Mouse (Mus musculus): ENCODE data around the gene Tmem82. TPM values are rescaled to one million over a fixed set of nuclear protein-coding genes. Genes with fewer than 3 reads are reported as not detected.

Gene Tmem82
- polyA plus RNA-seq, 1 experiment from 2014 or later: 0.52 TPM

- Histone ChIP-seq H3K36me3 (ENCODE audit: control insufficient read depth, insufficient read depth, low read length) (no peaks in the 10 kb centered on the region), H3K4me2 (replicated peaks; ENCODE audit: low read depth, low read length) (no peak overlapping the region), H3K9me3 (ENCODE audit: control insufficient read depth, low read length) (no peaks in the 10 kb centered on the region), H3K4me1 (replicated peaks; ENCODE audit: control insufficient read depth, insufficient read depth, low read length) (no peaks in the 10 kb centered on the region), H3K27ac (ENCODE audit: low read depth, low read length) (no peak overlapping the region), H3K9ac (ENCODE audit: low read depth, low read length) (no peak overlapping the region), H3K4me3 (ENCODE audit: low read depth, low read length) (no peak overlapping the region), H3K27me3 (ENCODE audit: control insufficient read depth, insufficient read depth, low read length) (no peaks in the 10 kb centered on the region)
- DNase-seq (ENCODE audit: low spot score): no peak
- 86% methylated on average over 13 of the region's 13 CpGs for WGBS
- no peak for ATAC-seq (ENCODE audit: low FRiP score)
Measured at GRCm38 (mm10) chr4:141581051-141581450, 37.4 kb downstream of the Tmem82 start.

- no peak overlapping the region for H3K4me2 ChIP-seq (replicated peaks; ENCODE audit: low read depth, low read length)
- no peak for ATAC-seq (ENCODE audit: low FRiP score)
- no peaks in the 10 kb centered on the region for H3K36me3 ChIP-seq (ENCODE audit: control insufficient read depth, insufficient read depth, low read length)
- no peak overlapping the region for H3K9ac ChIP-seq (ENCODE audit: low read depth, low read length)
- H3K27me3 ChIP-seq (ENCODE audit: control insufficient read depth, insufficient read depth, low read length): no peaks in the 10 kb centered on the region
- H3K4me3 ChIP-seq (ENCODE audit: low read depth, low read length): no peak overlapping the region
- DNase-seq (ENCODE audit: low spot score): no peak
- no peak overlapping the region for H3K27ac ChIP-seq (ENCODE audit: low read depth, low read length)
- H3K9me3 ChIP-seq (ENCODE audit: control insufficient read depth, low read length): no peaks in the 10 kb centered on the region
- 86% methylated on average over 3 of the region's 3 CpGs for WGBS
- no peaks in the 10 kb centered on the region for H3K4me1 ChIP-seq (replicated peaks; ENCODE audit: control insufficient read depth, insufficient read depth, low read length)
Measured at GRCm38 (mm10) chr4:141578833-141579232, 39.6 kb downstream of the Tmem82 start.

DNA sequence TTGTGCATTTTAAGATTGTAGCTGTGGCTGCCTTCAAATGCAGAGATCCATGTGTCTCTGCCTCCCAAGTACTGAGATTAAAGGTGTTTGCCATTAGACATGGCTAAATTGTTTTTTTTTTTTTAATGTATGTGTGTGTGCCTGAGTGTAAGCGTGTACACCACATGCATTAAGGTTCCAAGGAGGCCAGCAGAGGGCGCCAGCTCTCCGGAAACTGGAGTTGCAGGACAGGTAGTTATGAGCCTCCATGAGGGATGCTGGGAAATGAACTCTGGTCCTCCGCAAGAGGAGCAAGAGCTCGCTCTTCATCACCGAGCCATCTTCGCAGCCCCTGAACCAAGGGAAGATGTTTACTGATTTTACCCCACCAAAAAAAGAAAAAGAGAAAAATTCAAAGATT lies 41.6 kb downstream of the Tmem82 start:
- no peaks in the 10 kb centered on the region for H3K4me1 ChIP-seq (replicated peaks; ENCODE audit: control insufficient read depth, insufficient read depth, low read length)
- no peak overlapping the region for H3K27ac ChIP-seq (ENCODE audit: low read depth, low read length)
- H3K4me2 ChIP-seq (replicated peaks; ENCODE audit: low read depth, low read length): no peak overlapping the region
- no peak overlapping the region for H3K4me3 ChIP-seq (ENCODE audit: low read depth, low read length)
- no peaks in the 10 kb centered on the region for H3K36me3 ChIP-seq (ENCODE audit: control insufficient read depth, insufficient read depth, low read length)
- no peaks in the 10 kb centered on the region for H3K27me3 ChIP-seq (ENCODE audit: control insufficient read depth, insufficient read depth, low read length)
- no peak for ATAC-seq (ENCODE audit: low FRiP score)
- no peak for DNase-seq (ENCODE audit: low spot score)
- no peak overlapping the region for H3K9ac ChIP-seq (ENCODE audit: low read depth, low read length)
- no peaks in the 10 kb centered on the region for H3K9me3 ChIP-seq (ENCODE audit: control insufficient read depth, low read length)
- WGBS: 93% methylated on average over 7 of the region's 7 CpGs

DNA sequence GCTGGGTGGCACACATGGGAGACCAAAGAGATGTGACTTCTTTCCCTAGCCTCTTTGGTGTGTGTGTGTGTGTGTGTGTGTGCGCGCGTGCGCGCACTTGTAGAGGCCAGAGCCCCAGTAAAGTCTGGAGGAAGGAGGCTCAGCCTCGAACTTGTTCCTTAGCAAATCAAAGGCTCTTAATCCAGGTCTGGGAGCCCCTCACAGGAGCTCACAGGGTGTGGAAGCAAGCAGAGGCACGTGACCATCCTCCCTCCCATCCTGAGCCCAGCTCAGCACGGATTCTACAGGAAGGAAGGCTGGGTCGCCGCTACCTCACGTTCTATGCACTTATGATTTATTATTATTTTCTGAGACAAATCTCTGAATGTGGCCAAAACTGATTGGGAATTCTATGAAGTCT lies 42.0 kb downstream of the Tmem82 start:
- Histone ChIP-seq H3K36me3 (ENCODE audit: control insufficient read depth, insufficient read depth, low read length) (no peaks in the 10 kb centered on the region), H3K27ac (ENCODE audit: low read depth, low read length) (no peak overlapping the region), H3K4me3 (ENCODE audit: low read depth, low read length) (no peak overlapping the region), H3K4me1 (replicated peaks; ENCODE audit: control insufficient read depth, insufficient read depth, low read length) (no peaks in the 10 kb centered on the region), H3K9ac (ENCODE audit: low read depth, low read length) (no peak overlapping the region), H3K4me2 (replicated peaks; ENCODE audit: low read depth, low read length) (no peak overlapping the region), H3K9me3 (ENCODE audit: control insufficient read depth, low read length) (no peaks in the 10 kb centered on the region), H3K27me3 (ENCODE audit: control insufficient read depth, insufficient read depth, low read length) (no peaks in the 10 kb centered on the region)
- DNase-seq (ENCODE audit: low spot score) (no peak), ATAC-seq (ENCODE audit: low FRiP score) (no peak)
- 78% methylated on average over 11 of the region's 11 CpGs for WGBS

DNA sequence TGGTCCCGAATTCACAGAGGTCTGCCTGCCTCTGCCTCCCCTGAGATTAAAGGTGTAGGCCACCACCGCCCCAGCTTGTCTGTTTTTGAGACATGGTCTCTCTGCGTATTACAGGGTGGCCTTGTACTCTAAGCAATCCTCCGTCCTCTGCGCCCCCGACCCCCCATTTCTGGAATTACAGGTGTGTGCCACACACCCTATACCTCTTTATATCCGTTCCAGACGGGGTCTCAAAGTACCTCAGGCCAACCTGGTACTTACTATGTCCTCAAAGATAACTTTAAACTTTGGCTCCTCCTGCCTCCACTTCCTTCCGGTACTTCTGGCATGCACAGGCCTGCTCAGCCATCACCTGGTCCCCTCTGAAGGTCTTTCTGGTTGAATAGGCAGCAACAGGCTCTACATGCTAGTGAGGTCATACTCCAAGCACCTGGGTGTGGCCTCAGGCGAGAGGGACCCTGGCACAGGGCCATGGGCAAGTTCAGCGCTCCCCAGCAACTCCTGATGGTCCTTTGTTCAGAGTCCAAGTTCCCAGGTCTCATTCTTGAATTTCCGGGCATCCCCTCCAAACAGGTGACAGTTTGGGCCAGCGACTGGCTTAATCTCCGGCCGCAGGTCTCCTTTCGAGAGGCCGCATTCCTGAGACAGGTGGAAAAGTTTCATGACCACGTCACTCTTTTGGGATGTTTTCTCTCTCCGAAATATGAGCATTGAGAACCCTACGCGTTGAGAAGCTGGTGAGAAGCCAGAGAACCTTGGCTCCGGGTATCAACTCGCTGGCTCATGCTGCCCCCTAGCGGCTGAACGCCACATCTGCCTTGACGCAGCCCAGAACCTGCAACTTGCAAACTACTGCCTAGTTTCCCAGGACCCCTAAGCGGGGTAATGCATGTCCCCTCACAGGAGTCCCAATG lies 43.4 kb downstream of the Tmem82 start:
- Histone ChIP-seq H3K36me3 (ENCODE audit: control insufficient read depth, insufficient read depth, low read length) (no peaks in the 10 kb centered on the region), H3K27me3 (ENCODE audit: control insufficient read depth, insufficient read depth, low read length) (no peaks in the 10 kb centered on the region), H3K4me3 (ENCODE audit: low read depth, low read length) (no peak overlapping the region), H3K4me2 (replicated peaks; ENCODE audit: low read depth, low read length) (no peak overlapping the region), H3K27ac (ENCODE audit: low read depth, low read length) (no peak overlapping the region), H3K9me3 (ENCODE audit: control insufficient read depth, low read length) (no peaks in the 10 kb centered on the region), H3K4me1 (replicated peaks; ENCODE audit: control insufficient read depth, insufficient read depth, low read length) (no peaks in the 10 kb centered on the region), H3K9ac (ENCODE audit: low read depth, low read length) (no peak overlapping the region)
- DNase-seq (ENCODE audit: low spot score) (peak; percentile 90), ATAC-seq (ENCODE audit: low FRiP score) (no peak)
- WGBS: 47% methylated on average over 27 of the region's 27 CpGs

DNA sequence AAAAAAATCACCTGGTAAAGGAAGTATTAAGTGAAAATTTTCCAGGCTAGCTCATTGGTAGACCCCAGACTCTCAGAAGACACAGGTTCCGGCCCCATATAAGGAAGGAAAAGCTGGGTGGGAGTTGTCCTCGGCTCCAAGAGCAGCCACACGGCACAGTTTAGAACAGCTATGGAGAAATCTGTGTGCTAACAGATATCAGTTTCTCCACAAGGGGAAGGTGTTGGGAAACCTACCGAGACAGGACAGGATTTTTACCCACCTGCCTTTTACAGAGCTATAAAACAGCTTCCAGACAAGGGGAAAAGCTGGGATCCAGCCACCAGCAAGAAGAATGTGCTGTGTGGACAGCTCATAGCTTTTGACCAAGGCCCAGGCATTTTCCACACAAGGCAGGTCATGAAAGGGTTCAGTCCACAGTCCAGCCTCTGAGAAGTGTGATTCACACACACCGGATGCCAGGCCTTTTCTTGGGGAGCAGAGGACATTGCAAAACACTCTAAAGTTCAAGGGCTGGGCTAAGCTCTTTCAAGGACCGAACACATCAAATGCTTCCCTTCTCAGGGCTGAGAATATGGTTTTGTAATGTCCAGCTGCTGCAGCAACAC lies 45.0 kb downstream of the Tmem82 start:
- H3K4me2 ChIP-seq (replicated peaks; ENCODE audit: low read depth, low read length): no peak overlapping the region
- no peak overlapping the region for H3K27ac ChIP-seq (ENCODE audit: low read depth, low read length)
- no peaks in the 10 kb centered on the region for H3K9me3 ChIP-seq (ENCODE audit: control insufficient read depth, low read length)
- DNase-seq (ENCODE audit: low spot score) (no peak), ATAC-seq (ENCODE audit: low FRiP score) (no peak)
- H3K9ac ChIP-seq (ENCODE audit: low read depth, low read length): no peak overlapping the region
- H3K27me3 ChIP-seq (ENCODE audit: control insufficient read depth, insufficient read depth, low read length): no peaks in the 10 kb centered on the region
- H3K36me3 ChIP-seq (ENCODE audit: control insufficient read depth, insufficient read depth, low read length): no peaks in the 10 kb centered on the region
- no peak overlapping the region for H3K4me3 ChIP-seq (ENCODE audit: low read depth, low read length)
- no peaks in the 10 kb centered on the region for H3K4me1 ChIP-seq (replicated peaks; ENCODE audit: control insufficient read depth, insufficient read depth, low read length)
- WGBS: 78% methylated on average over 6 of the region's 6 CpGs

- no peak overlapping the region for H3K9ac ChIP-seq (ENCODE audit: low read depth, low read length)
- H3K4me3 ChIP-seq (ENCODE audit: low read depth, low read length): no peak overlapping the region
- H3K4me1 ChIP-seq (replicated peaks; ENCODE audit: control insufficient read depth, insufficient read depth, low read length): no peaks in the 10 kb centered on the region
- no peak overlapping the region for H3K27ac ChIP-seq (ENCODE audit: low read depth, low read length)
- DNase-seq (ENCODE audit: low spot score): no peak
- H3K9me3 ChIP-seq (ENCODE audit: control insufficient read depth, low read length): no peaks in the 10 kb centered on the region
- 82% methylated on average over 7 of the region's 7 CpGs for WGBS
- ATAC-seq (ENCODE audit: low FRiP score): no peak
- H3K27me3 ChIP-seq (ENCODE audit: control insufficient read depth, insufficient read depth, low read length): no peaks in the 10 kb centered on the region
- no peak overlapping the region for H3K4me2 ChIP-seq (replicated peaks; ENCODE audit: low read depth, low read length)
- H3K36me3 ChIP-seq (ENCODE audit: control insufficient read depth, insufficient read depth, low read length): no peaks in the 10 kb centered on the region
Measured at GRCm38 (mm10) chr4:141572668-141573358, 45.6 kb downstream of the Tmem82 start.

GRCm38 (mm10) chr4:141571934-141572333 lies 46.5 kb downstream of the Tmem82 start:
- no peaks in the 10 kb centered on the region for H3K4me1 ChIP-seq (replicated peaks; ENCODE audit: control insufficient read depth, insufficient read depth, low read length)
- no peak overlapping the region for H3K4me3 ChIP-seq (ENCODE audit: low read depth, low read length)
- no peak for ATAC-seq (ENCODE audit: low FRiP score)
- WGBS: 78% methylated on average over 10 of the region's 10 CpGs
- H3K4me2 ChIP-seq (replicated peaks; ENCODE audit: low read depth, low read length): no peak overlapping the region
- no peak overlapping the region for H3K27ac ChIP-seq (ENCODE audit: low read depth, low read length)
- no peak for DNase-seq (ENCODE audit: low spot score)
- H3K27me3 ChIP-seq (ENCODE audit: control insufficient read depth, insufficient read depth, low read length): no peaks in the 10 kb centered on the region
- H3K36me3 ChIP-seq (ENCODE audit: control insufficient read depth, insufficient read depth, low read length): no peaks in the 10 kb centered on the region
- no peaks in the 10 kb centered on the region for H3K9me3 ChIP-seq (ENCODE audit: control insufficient read depth, low read length)
- H3K9ac ChIP-seq (ENCODE audit: low read depth, low read length): no peak overlapping the region

Measured in hindbrain, embryonic 11.5 days (tissue).